18 mouse cellular contexts compared by ENCODE assay signal in the genomic region with DNA sequence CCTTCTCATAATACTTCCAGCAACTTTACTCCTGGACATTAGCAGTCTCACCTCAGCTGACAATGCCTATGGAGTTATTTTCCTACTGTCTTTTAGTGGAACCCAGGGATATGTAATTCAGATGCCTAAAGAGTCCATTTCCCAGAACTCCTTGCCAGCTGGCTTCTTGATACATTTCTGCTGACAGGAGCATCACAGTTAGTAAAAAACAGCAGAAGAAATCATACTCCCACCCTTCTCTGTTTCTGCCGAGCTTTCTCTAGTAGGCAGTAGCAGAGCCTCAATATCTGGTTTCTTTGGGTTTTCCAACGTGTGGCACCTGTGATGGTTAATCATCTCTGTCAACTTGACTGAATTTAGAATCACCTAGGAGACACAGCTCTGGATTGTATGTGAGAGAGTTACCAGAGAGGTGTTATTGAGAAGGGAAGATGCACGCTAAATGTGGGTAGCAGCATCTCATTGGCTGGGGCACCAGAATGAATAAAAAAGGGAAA.
"Had no signal": no experiment of that assay in that cellular context is flagged by ENCODE, and none has a peak within 500 bp of the region (broad histone marks: within the 10 kb centered on the region; RNA-seq: fewer than 3 reads in every experiment).

No protein-coding gene starts in this region.

- DNase-seq: lung, adult 18-20 months; lung, embryonic 14.5 days; lung, postnatal 10 days; lung, postnatal 4 days; midbrain, embryonic 14.5 days; retina, postnatal 1 day; right cerebral cortex, postnatal 14 days; right cerebral cortex, postnatal 4 days; spleen, adult 18-20 months; thymus, adult 18-20 months; thymus, postnatal 14 days; thymus, postnatal 36 days had no signal

- H3K27ac ChIP-seq: midbrain, embryonic 10.5 days; midbrain, embryonic 12.5 days; neural tube, embryonic 13.5 days; neural tube, embryonic 15.5 days had no signal

- ATAC-seq: midbrain, embryonic 16.5 days had no signal

- H3K4me3 ChIP-seq: midbrain, embryonic 10.5 days; midbrain, embryonic 12.5 days; myocyte; neural tube, embryonic 13.5 days; neural tube, embryonic 15.5 days had no signal
